Mouse (Mus musculus) erythroblast, embryonic 14.5 days (primary cell): ENCODE measurements at regions not wholly inside any gene's neighbourhood (a gene's known extent, or its start where the extent isn't known, plus 50 kb on each side); places are given as distances from the start of the nearest gene placed in this dataset.

Experiments
- GATA1 ChIP-seq: IDR thresholded peaks from 2 replicates; pipeline ENCODE4 v1.6.1; 2012; ENCODE audit warnings: low read length, inconsistent platforms, mixed read lengths
- TAL1 ChIP-seq: IDR thresholded peaks from 3 replicates; pipeline ENCODE4 v1.6.1; 2012; ENCODE audit warnings: low read length, inconsistent platforms, mixed read lengths

GRCm38 (mm10) chr11:20468319-20469018 is 74.6 kb upstream of the Sertad2 start:
- no peak for TF ChIP-seq GATA1
- no peak for TF ChIP-seq TAL1
